Mouse (Mus musculus) lung, postnatal 14 days (tissue): ENCODE data around the gene B230217C12Rik.
A peak's percentile ranks its signal among the peaks of the same experiment; 100 is the strongest.

Experiments used
- DNase-seq: peaks from one replicate; pipeline ENCODE4 v3.0.0; 2021

The B230217C12Rik gene

DNA sequence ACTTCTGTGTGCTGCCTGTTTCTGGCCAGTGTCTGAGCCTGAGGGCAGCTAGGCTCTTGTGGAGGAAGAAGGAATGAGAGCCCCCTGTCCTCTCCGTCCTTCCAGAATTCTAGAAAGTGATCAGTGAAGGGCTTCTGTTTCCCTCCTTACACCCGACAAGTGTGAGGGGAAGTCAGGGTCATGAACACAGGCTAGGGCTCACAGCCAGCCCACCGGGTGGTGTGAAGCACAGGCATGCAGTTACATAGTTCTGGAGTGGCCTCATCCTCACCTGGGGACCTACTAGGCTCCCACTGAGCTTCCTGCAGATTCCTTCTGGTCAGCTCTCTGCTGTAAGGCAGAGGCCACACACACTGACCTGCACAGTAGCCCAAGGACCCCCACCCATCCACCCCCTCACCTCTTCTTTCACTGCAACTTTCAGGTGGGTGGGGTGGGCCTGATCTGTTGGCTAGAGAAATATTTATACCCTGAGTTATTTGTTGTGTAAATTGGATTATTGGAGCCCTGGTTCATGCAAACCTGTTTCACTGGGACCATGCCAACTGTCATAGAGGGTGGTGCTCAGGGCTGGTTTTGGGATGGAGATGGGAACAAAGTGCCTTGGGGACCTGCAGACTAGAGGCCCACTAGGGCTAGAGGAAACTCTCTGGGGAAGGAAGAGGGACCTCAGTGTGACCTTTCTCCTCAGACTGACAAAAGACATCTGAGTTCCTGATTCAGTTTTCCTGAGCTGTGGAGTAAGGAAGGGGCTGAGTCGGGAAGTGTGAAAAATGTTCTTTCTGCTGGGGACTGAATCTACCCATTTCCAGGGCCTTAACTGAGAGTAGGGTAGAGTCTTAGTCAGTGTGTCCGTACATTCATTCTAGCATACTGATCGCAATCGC is 31.1 kb upstream of the B230217C12Rik start:
- DNase-seq, result no peak

DNA sequence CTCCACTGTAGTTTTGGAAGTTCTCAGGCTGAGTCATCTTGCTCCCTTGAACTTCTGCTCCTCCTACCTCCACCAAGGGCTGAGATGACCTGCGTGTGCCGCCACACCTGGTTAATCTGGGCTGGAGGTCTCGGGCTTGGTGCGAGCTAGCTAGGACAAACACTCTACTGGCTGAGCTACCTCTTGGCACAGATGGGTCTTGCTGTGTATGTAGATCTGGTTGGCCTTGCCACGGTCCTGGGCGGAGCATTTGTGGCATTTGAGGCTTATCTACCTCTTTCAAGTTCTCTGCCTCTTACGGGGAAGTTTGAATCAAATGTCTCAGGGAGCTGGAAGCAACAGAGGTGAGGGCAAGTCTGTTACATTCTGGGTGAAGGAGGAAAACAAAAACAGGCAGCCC is 30.2 kb upstream of the B230217C12Rik start:
- DNase-seq, result no peak

DNA sequence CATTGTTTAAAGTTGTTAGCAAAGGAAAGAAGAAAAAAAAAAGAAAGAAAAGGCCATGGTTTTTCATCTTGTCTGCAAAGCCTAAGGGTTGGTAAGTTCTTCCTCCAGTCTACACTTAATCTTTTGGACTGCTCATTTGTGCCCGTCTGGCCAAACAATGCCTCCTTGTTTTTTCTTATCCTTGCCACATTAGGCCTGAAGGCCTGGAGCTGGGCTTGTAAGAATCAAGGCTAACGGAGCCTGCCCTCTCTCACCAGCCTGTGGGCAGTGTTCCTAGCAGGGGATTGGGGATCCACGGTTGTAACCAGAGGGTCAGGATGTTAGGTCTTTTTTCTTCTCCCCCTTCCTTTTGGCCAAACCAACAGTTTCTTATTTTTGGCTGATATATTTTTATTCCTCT is 29.6 kb upstream of the B230217C12Rik start:
- no peak for DNase-seq

- DNase-seq, result no peak
These were observed 28.8 kb upstream of the B230217C12Rik start for GRCm38 (mm10) chr11:97811569-97812362.

- DNase-seq, result no peak
These were observed 28.1 kb upstream of the B230217C12Rik start for GRCm38 (mm10) chr11:97812491-97812921.

DNA sequence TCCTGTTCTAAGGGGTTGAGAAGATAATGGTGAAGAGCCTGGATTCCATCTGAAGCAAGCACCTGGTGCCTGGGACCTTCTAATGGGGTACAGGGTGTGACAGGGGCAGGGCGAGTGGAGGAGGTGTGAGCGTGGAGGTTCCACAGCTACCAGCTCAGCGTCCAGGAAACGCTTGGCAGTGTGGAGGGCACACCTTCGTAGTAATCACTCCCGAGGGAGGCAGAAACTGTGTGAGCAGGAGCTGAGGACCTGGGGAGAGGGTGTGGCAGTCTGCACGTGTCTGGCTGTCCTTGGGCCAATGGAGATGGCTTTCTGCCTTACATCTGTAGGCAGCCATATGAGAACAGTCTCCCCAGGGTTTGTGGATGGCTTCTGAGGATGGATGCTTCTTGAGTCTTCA is 27.5 kb upstream of the B230217C12Rik start:
- no peak for DNase-seq

DNA sequence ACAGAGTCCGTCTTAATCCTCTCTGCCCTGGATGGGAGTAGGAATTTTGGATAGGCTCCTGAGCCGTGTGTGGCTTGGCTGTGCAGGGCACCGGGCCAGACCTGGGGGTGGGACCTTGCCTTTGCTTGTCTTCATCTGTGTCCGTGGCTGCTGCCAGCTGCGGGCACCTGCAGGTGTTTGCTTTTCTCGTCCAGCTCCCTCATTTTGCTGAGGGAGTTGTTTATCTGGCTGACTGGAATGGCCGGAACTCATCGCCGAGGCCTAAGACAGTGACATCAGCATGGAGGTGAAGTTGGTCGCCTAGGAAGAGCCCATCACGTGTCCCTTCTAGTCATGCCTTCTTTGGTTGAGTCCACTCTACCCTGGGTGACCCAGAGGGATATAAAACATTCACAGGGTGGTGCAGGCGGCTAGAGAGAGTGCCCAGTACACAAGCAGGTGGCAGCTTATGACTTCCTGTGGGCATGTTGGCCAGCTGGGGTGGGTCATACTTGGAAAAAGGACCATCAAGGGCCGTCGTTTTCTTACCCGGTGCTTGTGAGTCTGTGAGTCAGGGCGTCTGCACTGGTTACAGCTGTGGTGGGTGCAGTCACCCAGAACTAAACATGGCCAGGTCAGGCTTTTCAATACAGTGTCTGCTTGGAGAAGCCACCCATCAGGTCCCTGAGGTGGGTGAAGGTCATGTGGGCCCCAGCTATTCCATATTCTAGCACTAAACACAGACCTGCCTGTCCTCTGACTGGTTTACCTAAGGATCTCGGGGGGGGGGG is 26.6 kb upstream of the B230217C12Rik start:
- DNase-seq, result no peak

DNA sequence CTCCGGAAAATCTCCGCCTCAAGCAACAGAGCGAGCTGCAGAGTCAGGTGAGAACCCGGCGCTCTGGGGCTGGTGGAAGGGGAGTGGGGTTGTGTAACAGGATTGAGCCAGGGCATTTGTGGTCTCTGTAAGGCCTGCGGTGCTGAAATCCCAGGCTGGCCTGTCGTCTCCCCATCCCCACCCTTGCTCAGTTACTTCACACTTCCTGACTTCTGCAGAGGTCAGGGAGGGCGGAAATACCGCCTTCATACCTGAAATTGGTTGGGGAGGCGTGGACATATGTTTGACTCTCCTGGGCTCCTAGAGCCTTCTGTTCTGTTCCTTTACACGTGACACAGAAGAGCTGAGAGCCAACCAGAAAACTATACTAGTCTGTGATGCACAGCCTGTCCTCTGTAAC is 24.8 kb upstream of the B230217C12Rik start:
- DNase-seq, result no peak

DNA sequence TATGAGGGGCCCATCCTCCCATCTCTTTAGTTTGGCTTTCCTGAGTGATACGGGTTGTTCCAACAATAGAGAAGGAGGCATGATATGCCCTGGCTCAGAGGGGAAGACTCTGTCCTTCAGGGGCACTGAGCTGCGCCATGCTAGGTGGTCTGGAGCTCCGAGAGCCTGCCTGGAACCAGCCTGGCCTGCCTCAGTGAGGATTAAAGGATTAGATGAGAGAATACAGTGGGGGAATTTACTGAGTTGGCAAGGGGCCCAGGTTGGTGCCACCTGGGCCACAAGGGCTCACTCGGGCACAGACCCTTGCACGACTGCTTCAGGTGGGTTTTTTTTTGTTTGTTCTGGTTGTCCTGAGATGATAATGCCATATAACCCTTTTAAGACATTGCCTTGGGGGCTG is 24.4 kb upstream of the B230217C12Rik start:
- no peak for DNase-seq

DNA sequence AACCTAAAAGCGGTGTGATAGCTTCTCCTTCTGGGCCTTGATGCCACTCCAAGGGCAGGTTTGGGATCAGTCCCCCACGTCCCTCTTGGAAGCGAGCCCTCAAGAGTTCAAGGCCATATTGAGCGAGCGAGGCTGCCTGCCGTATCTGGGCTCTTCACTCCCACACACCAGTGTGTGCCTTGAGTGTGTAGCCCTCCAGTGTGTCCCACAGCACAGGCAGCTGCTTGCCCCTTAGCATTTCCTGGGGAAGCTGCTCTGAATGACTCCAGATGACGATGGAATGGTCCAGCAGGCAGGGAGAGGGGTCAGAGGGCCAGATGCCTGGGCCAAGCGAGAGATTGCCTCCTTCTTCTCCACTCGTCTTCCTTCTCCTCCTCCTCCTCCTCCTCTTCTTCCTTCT is 23.7 kb upstream of the B230217C12Rik start:
- no peak for DNase-seq

- DNase-seq, result no peak
These were observed 23.2 kb upstream of the B230217C12Rik start for GRCm38 (mm10) chr11:97817379-97817778.

DNA sequence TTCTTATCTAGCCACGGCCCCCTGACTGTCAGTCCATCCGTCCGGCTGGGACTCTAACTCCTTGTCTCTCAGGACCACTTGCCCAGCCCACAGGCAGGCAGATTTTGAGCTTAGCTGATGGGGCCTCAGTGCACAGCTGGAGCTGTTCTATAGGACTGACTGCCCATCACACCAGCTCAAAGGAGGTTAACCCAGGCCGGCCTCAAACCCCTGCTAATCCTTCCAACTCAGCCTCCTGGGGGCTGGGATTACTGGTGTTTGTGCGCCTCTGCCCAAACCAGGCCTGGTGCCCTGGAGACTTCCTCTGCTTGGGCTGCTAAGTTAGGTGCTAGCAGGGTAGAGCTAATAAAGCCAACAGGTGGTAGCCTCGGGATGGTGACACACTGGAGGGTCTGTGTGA is 22.6 kb upstream of the B230217C12Rik start:
- no peak for DNase-seq

DNA sequence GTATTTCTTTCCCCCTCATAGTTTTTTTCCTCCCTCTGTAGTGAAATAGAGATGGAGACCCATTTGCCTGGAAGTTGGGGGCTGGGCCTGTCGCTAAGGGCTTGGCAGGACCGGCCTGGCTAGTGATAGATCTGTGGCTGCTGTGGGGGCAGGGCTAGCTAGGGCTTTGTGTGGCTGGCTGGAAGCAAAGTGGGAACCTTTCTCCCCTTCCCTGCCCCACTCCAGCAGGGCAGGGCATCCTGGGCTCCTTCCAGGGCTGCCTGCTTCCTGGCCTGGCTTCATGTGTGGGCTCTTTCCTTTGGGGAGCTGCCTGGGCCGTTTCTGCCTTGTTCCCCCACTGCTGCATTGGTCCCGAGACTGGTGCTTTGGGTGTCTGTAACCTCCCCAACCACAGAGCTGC is 22.0 kb upstream of the B230217C12Rik start:
- peak; percentile 53 for DNase-seq

DNA sequence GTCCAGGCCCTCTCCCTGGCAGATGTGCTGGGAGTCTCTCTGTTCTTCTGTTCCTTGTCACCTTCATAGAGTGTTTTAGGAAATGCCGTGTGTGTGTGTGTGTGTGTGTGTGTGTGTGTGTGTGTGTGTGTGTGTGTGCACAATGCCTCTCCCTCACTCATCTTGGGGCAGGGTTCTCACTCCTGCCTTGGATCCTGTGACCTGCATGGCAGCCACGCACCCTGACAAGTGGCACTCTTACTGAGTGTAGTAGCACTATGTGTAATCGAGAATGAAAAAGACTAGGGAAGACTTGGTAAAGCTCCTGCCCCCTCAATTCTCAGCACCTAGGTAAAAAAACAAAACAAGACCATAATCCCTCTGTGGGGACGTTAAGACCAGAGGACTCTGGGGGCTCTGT is 21.5 kb upstream of the B230217C12Rik start:
- no peak for DNase-seq

DNA sequence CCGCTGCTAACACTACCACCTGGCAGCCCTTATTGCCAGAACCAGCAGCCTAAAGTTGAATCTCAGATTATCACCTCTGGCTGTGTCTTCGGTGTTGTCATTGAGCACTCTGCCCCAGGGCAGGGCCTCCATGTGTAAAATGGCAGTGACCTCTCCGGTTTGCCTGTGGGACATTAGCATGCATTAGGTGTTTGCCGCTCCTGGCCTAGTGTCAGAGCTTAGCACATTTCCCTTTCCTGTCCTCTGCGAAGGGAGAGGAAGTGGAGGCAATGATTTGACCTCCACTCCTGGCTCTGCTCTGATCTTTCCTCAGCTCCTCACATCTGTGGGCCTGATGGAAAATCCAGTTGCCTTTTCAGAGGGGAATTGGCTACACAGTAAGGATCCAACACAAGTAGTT is 20.7 kb upstream of the B230217C12Rik start:
- no peak for DNase-seq

- DNase-seq, result peak; percentile 62
These were observed 19.7 kb upstream of the B230217C12Rik start for GRCm38 (mm10) chr11:97820840-97821239.

DNA sequence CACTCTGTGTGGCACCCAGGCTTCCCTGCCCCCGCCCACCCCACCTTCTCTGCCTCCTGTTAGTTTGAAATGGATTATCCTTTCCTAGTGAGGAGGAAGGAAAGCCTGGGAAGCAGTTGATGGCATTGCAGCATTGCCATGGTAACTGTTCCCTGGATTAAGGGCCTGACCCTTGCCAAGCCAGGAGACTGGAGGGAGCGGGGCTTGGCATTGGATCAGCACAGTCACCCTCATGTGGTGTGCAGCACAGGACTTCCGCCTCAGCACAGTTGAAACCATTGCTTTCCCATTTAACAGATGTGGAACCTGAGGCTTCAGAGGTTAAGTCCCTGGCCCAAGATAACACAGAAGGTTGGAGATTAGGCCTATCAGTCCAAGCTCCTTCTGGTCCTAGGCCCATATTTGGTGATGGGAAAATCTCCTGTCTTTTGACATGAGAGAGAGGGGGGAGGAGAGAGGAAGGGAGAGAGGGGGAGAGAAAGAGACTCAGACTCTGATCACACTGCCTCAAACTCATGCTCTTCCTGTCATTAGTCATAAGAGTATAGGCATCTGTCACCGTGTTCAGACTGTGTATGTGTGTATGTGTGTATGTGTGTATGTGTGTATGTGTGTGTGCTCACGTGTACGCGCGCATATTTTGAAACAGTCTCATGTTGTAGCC is 19.0 kb upstream of the B230217C12Rik start:
- DNase-seq, result no peak

GRCm38 (mm10) chr11:97822840-97823603 is 17.6 kb upstream of the B230217C12Rik start:
- DNase-seq, result no peak

DNA sequence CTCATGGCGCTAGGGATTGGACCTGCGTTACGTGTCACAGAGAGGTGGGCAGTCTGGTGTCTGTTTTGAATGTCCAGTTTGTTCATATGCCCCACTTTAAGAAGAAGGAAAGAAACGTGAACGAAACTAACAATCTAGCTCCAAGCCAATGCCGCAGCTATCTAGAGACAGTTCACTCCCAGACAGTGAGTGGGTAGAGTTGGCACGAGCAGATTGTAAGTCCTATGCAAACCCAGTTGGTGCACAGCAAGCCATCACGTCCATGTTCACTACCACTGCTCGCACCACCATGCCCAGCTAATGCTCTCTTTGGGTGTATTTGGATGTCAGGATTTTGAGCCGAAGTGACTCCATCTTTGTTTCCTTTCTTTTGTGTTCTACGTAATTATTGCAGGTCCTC is 16.4 kb upstream of the B230217C12Rik start:
- DNase-seq, result no peak

DNA sequence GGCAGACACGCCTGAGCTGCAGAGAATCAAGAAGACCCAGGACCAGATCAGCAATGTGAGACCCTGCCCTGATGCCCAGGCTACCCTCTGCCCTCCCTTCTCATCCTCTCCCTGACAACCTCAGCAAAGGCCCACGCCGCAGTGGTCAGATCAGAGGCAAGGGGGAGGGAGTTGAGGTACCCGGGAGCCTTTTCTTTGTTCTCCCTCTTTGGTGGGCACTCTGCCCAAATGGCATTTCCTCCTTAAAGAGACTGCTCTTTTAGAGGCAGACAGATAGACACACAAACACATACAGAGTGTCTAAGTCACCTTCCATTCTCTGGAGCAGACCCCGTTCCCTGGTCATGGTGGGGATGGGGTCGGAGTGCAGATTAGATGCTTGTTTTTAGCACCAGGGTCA is 15.7 kb upstream of the B230217C12Rik start:
- DNase-seq, result peak; percentile 70

DNA sequence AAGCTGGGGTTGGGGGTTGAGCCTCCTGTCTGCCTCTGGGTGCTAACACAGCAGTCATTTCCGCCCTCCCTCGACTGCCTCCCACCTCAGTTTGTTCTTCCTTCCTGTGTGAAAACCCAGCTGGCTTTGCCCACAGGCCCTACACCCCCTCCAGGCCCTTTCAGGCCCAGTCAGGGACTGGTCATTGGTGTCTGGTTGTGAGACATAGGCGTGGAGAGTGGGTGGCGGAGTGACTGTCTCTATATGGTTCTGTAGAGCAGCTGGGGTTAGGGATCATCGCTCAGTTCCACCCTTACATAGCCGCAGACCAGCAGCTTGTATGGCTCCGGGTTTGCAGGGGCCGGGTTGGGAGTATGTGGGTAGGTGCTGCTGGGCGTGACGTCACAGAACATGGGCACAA is 15.3 kb upstream of the B230217C12Rik start:
- no peak for DNase-seq

GRCm38 (mm10) chr11:97825971-97826370 is 14.6 kb upstream of the B230217C12Rik start:
- no peak for DNase-seq
